Mouse (Mus musculus): ENCODE measurements around the gene Ces4a.
"Not testable (repeated sequence)": the region's sequence is repeated elsewhere in the genome, so short reads cannot be mapped to it uniquely, and the experiment has no call there.

Gene Ces4a

GRCm38 (mm10) chr8:105169582-105169981 is 38.0 kb downstream of the Ces4a start:
- DNase-seq (ENCODE audit: low read depth, low spot score) = no peak

GRCm38 (mm10) chr8:105170041-105170380 is 38.4 kb downstream of the Ces4a start:
- no peak for DNase-seq (ENCODE audit: low read depth, low spot score)

DNA sequence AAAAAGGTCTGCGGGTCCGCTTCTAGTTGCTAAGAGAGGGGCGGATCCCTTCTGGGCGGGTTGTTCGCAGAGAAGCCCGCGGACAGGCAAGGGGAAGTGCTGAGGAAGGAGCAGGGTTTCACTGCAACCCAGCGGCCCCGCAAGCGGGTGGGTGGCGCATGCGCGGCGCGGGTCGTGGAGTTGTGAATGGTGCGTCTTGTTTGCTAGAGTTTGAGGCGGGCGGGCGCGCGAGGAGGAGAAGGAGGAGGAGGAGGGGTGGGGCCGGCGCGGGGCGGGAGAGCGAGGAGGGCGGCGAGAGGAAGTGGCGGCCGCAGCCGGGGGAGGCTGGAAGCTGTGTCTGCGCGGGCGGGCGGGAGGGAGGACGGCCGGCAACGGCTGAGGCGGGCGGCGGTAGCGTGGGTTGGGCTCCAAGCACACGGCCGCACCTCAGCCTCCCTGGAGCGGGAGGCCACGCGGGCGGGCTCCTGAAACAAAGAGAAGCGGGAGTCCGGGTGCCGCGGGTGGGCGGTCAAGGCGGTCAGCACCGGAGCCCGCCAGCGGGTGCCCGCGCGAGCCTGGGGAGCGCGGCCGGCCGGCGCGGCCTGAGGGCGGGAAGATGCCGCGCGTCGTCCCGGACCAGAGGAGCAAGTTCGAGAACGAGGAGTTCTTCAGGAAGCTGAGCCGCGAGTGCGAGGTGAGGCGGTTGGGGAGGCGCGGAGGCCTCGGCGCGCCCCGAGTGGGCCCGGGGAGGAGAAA is 38.9 kb downstream of the Ces4a start, which contains the start of gene Cbfb:
Gene Cbfb, plus strand, starts transcription at position 294 of the 735 bp plus-strand sequence.
- DNase-seq (ENCODE audit: low read depth, low spot score) = peak; percentile 97

DNA sequence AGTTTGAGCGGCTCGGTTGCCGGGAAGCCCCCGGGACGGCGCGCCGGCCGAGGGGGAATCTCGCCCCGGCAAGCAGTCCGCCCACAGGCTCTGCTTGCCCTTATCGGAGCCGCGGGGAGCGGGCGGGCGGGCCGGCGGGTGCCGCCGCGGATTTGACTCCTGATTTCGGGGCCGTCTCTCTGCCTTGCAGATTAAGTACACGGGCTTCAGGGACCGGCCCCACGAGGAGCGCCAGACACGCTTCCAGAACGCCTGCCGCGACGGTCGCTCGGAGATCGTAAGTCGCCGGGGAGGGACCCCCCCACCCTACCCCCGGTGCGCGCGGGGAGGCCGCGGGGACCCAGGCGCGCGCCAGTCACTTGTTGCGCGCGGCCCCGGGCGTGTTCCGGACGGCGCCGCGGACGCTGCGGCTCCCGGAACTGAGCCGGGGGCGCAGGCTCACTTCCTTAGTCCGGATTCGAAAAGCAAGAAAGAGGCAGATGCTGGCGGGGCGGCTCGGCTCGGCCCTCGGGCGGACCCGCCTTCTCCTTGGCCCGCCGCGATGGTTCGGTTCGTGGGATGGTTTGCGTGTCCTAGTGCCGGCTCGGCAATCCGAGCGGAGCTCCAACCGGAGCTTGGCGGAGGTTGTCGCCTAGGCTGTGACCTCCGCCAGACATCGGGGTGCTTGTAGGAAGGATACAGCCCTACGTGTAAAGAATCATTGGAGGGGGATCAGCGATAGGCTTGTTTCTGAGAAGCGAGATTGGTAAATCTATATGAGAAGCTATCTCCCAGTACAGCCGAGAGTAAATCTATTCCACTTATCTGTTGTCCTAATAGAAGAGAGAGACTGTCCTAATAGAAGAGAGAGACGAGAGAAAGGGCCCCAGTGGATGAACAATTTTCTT is 39.8 kb downstream of the Ces4a start:
- peak; percentile 86 for DNase-seq (ENCODE audit: low read depth, low spot score)

- DNase-seq (ENCODE audit: low read depth, low spot score) = no peak
These were observed 40.4 kb downstream of the Ces4a start for GRCm38 (mm10) chr8:105172003-105172362.

GRCm38 (mm10) chr8:105175287-105175686 is 43.7 kb downstream of the Ces4a start:
- DNase-seq (ENCODE audit: low read depth, low spot score) = not testable (repeated sequence)

DNA sequence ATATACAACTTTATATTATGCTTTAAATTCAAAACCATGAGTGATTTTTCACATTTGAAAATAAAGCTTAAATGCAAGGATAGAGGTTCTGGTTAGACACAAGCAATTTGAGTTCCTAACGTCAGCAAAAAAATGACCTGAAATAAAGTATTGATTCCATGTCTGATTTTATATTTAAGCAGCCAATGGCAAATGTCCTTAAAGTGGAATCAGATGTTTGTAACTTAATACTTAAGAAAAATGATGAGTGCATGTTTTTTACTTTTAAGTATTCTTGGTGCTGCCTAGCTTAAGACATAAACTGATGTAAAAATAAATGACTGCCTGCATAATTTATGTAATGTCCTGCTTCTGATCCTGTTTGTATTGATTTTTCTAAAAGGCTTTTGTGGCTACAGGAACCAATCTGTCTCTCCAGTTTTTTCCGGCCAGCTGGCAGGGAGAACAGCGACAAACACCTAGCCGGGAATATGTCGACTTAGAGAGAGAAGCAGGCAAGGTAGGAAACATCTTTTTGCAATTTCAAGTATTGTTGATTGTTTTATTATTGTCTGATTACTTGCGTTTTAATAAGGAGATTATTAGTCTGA is 46.7 kb downstream of the Ces4a start:
- DNase-seq (ENCODE audit: low read depth, low spot score) = no peak

DNA sequence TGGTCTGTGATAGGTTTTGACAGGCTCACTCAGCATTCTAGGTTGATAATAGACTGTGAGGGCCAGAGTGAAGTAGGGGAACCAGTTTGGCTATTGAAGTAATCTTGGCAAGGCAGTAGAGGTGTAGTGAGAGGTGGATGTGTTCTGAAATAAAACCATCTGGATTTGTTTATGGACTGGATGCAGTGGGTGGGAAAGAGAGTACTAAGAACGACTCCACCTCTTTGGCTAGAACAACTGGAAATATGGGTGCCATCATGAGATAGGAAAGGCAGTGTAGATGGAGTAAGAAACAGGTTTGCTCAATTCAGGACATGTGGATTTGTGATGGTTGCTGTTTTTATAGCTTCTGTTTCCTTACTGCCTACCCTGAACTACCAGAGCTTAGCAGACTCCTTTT is 50.6 kb downstream of the Ces4a start:
- no peak for DNase-seq (ENCODE audit: low read depth, low spot score)

DNA sequence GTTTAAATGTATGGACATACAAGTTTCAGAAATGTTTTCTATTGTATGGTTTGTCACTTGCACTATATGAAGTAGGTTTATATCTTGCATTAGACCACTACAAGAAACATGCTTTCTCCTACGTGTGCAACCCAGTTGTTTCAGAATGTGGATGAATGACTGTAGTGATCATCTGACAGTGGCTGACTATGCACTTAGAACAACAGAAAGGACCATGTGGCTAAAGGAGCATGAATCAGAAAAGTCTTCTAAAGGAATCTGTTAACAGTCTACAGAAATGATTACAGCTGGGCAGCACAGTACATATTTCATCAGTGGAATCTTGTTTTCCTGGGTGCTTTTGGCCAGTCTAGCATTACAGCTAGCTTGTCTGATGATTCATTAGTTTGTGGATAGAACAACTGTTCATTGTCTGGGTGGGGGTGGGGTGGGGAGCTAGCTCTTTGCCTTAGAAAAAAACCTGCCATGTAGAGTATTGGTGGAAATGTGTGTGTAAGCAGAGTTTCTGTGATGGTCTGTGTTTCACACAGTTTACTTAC is 54.9 kb downstream of the Ces4a start:
- DNase-seq (ENCODE audit: low read depth, low spot score) = no peak

- no peak for DNase-seq (ENCODE audit: low read depth, low spot score)
These were observed 60.6 kb downstream of the Ces4a start for GRCm38 (mm10) chr8:105192182-105192581.

All from CD4-positive helper T cell, adult 2 months (primary cell).